Mouse (Mus musculus) midbrain, embryonic 10.5 days (tissue): ENCODE results near the gene Tmprss9. TPM values are rescaled to one million over a fixed set of nuclear protein-coding genes. Genes with fewer than 3 reads are reported as not detected.

Experiments used
- DNase-seq: peaks from one replicate; pipeline ENCODE4 v3.0.0-alpha.2; 2017; ENCODE audit warnings: low spot score
- H3K27ac ChIP-seq: fragments of 300-500 bp; sonication (generic); replicated peaks from 2 replicates; pipeline ENCODE4 v1.5.1; 2016; ENCODE audit warnings: mild to moderate bottlenecking
- H3K27me3 ChIP-seq: fragments of 300-500 bp; sonication (generic); 2 replicates; pipeline ENCODE4 v1.6.1; 2016; ENCODE audit warnings: low read depth, mild to moderate bottlenecking; ENCODE audit not compliant: poor library complexity, severe bottlenecking
- H3K36me3 ChIP-seq: fragments of 300-500 bp; sonication (generic); 2 replicates; pipeline ENCODE4 v1.6.1; 2016; ENCODE audit warnings: mild to moderate bottlenecking, moderate library complexity
- H3K4me1 ChIP-seq: fragments of 300-500 bp; sonication (generic); 2 replicates; pipeline ENCODE4 v1.6.1; 2016
- H3K4me3 ChIP-seq: fragments of 300-500 bp; sonication (generic); 2 replicates; pipeline ENCODE4 v1.5.1; 2016; ENCODE audit warnings: mild to moderate bottlenecking, moderate library complexity
- H3K9me3 ChIP-seq: fragments of 300-500 bp; sonication (generic); replicated peaks from 2 replicates; pipeline ENCODE4 v1.6.1; 2016; ENCODE audit warnings: mild to moderate bottlenecking
- WGBS: fragments of 180-500 bp; shearing (Covaris S2); methylation state at CpG from one replicate; pipeline ENCODE4 v1.1.7; 2016; 5-methylcytosine and 5-hydroxymethylcytosine counted together
- polyA plus RNA-seq: library from polyadenylated mRNA; unstranded; fragments of >200 nt; fragmentation: Nextera tagmentation; extraction: Ambion mirVana; gene quantifications from 2 replicates; pipeline ENCODE4 v1.2.1, GENCODE M21; 2016

Tmprss9 gene
- polyA plus RNA-seq, 1 experiment from 2014 or later: 0.02 TPM

- Histone ChIP-seq H3K4me1 (peaks cover 87% of the 10 kb centered on the region), H3K27me3 (peaks cover 78% of the 10 kb centered on the region), H3K36me3 (no peaks in the 10 kb centered on the region), H3K4me3 (peak overlapping the region; percentile 65), H3K9me3 (no peaks in the 10 kb centered on the region), H3K27ac (no peak overlapping the region; the same call in 1 of the 2 replicates)
- DNase-seq: peak; percentile 40
- under 1% methylated on average over 20 of the region's 20 CpGs for WGBS
Observed at GRCm38 (mm10) chr10:80932206-80932605, 60.6 kb downstream of the Tmprss9 start.

GRCm38 (mm10) chr10:80932700-80933420 lies 61.2 kb downstream of the Tmprss9 start:
- no peaks in the 10 kb centered on the region for H3K9me3 ChIP-seq
- WGBS: under 1% methylated on average over 17 of the region's 17 CpGs
- no peak for DNase-seq
- H3K4me3 ChIP-seq: peak overlapping the region; percentile 65
- H3K4me1 ChIP-seq: peaks cover 91% of the 10 kb centered on the region
- H3K27ac ChIP-seq: peak overlapping the region; percentile 49; the same call in 1 of the 2 replicates
- no peaks in the 10 kb centered on the region for H3K36me3 ChIP-seq
- H3K27me3 ChIP-seq: peaks cover 85% of the 10 kb centered on the region

GRCm38 (mm10) chr10:80933421-80933979 lies 61.9 kb downstream of the Tmprss9 start:
- H3K4me1 ChIP-seq: peaks cover 94% of the 10 kb centered on the region
- peaks cover 91% of the 10 kb centered on the region for H3K27me3 ChIP-seq
- H3K27ac ChIP-seq: no peak overlapping the region
- no peaks in the 10 kb centered on the region for H3K9me3 ChIP-seq
- DNase-seq: peak; percentile 25
- H3K4me3 ChIP-seq: peak overlapping the region; percentile 65
- H3K36me3 ChIP-seq: no peaks in the 10 kb centered on the region
- 3% methylated on average over 21 of the region's 21 CpGs for WGBS

- WGBS: 37% methylated on average over 14 of the region's 14 CpGs
- Histone ChIP-seq H3K4me3 (0 out of 2 replicates have a peak overlapping the region, but pooled peaks have one; percentile 65), H3K27me3 (peaks cover 94% of the 10 kb centered on the region), H3K36me3 (no peaks in the 10 kb centered on the region), H3K4me1 (peaks cover 94% of the 10 kb centered on the region), H3K9me3 (no peaks in the 10 kb centered on the region), H3K27ac (no peak overlapping the region)
- DNase-seq: no peak
Observed at GRCm38 (mm10) chr10:80934136-80934985, 62.7 kb downstream of the Tmprss9 start.

- Histone ChIP-seq H3K4me1 (peaks cover 95% of the 10 kb centered on the region), H3K27ac (no peak overlapping the region), H3K4me3 (peak overlapping the region; percentile 46; the same call in 1 of the 2 replicates), H3K9me3 (no peaks in the 10 kb centered on the region), H3K36me3 (no peaks in the 10 kb centered on the region), H3K27me3 (peaks cover 99% of the 10 kb centered on the region)
- WGBS: 4% methylated on average over 3 of the region's 3 CpGs
- no peak for DNase-seq
Observed at GRCm38 (mm10) chr10:80935241-80935640, 63.6 kb downstream of the Tmprss9 start.

GRCm38 (mm10) chr10:80935698-80936097 lies 64.0 kb downstream of the Tmprss9 start:
- WGBS: 9% methylated on average over 17 of the region's 17 CpGs
- peak; percentile 22 for DNase-seq
- Histone ChIP-seq H3K9me3 (no peaks in the 10 kb centered on the region), H3K4me3 (peak overlapping the region; percentile 46), H3K27me3 (peaks cover 99% of the 10 kb centered on the region), H3K36me3 (no peaks in the 10 kb centered on the region), H3K4me1 (peaks cover 95% of the 10 kb centered on the region), H3K27ac (peak overlapping the region; percentile 39; the same call in 1 of the 2 replicates)

GRCm38 (mm10) chr10:80936135-80936809 lies 64.6 kb downstream of the Tmprss9 start:
- peaks cover 95% of the 10 kb centered on the region for H3K4me1 ChIP-seq
- peaks cover 99% of the 10 kb centered on the region for H3K27me3 ChIP-seq
- peak overlapping the region; percentile 46 for H3K4me3 ChIP-seq
- peak overlapping the region; percentile 39 for H3K27ac ChIP-seq
- DNase-seq: peak; percentile 57
- no peaks in the 10 kb centered on the region for H3K9me3 ChIP-seq
- 2% methylated on average over 37 of the region's 37 CpGs for WGBS
- H3K36me3 ChIP-seq: no peaks in the 10 kb centered on the region

GRCm38 (mm10) chr10:80936810-80937164 lies 65.1 kb downstream of the Tmprss9 start:
- H3K4me3 ChIP-seq: peak overlapping the region; percentile 46
- H3K4me1 ChIP-seq: peaks cover 92% of the 10 kb centered on the region
- H3K36me3 ChIP-seq: no peaks in the 10 kb centered on the region
- peaks cover 99% of the 10 kb centered on the region for H3K27me3 ChIP-seq
- WGBS: 11% methylated on average over 6 of the region's 6 CpGs
- H3K27ac ChIP-seq: peak overlapping the region; percentile 39
- no peaks in the 10 kb centered on the region for H3K9me3 ChIP-seq
- DNase-seq: no peak

- H3K4me3 ChIP-seq: no peak overlapping the region
- no peak overlapping the region for H3K27ac ChIP-seq
- no peaks in the 10 kb centered on the region for H3K36me3 ChIP-seq
- peaks cover 94% of the 10 kb centered on the region for H3K27me3 ChIP-seq
- no peaks in the 10 kb centered on the region for H3K9me3 ChIP-seq
- WGBS: 31% methylated on average over 8 of the region's 8 CpGs
- H3K4me1 ChIP-seq: peaks cover 83% of the 10 kb centered on the region
- no peak for DNase-seq
Observed at GRCm38 (mm10) chr10:80937646-80938045, 66.0 kb downstream of the Tmprss9 start.

GRCm38 (mm10) chr10:80938831-80939550 lies 67.3 kb downstream of the Tmprss9 start:
- Histone ChIP-seq H3K27ac (peak overlapping the region; percentile 43; the same call in 1 of the 2 replicates), H3K4me1 (peaks cover 69% of the 10 kb centered on the region), H3K36me3 (no peaks in the 10 kb centered on the region), H3K9me3 (no peaks in the 10 kb centered on the region), H3K4me3 (peak overlapping the region; percentile 53), H3K27me3 (peaks cover 81% of the 10 kb centered on the region)
- 14% methylated on average over 15 of the region's 15 CpGs for WGBS
- DNase-seq: peak; percentile 50

- H3K36me3 ChIP-seq: no peaks in the 10 kb centered on the region
- peak overlapping the region; percentile 43 for H3K27ac ChIP-seq
- peaks cover 74% of the 10 kb centered on the region for H3K27me3 ChIP-seq
- H3K4me3 ChIP-seq: peak overlapping the region; percentile 53
- peaks cover 63% of the 10 kb centered on the region for H3K4me1 ChIP-seq
- no peaks in the 10 kb centered on the region for H3K9me3 ChIP-seq
- peak; percentile 75 for DNase-seq
- WGBS: 8% methylated on average over 28 of the region's 28 CpGs
Observed at GRCm38 (mm10) chr10:80939671-80940070, 68.0 kb downstream of the Tmprss9 start.
